Mouse (Mus musculus): ENCODE results near the gene Lrrc49. TPM values are rescaled to one million over a fixed set of nuclear protein-coding genes. Genes with fewer than 3 reads are reported as not detected.

The Lrrc49 gene
- polyA plus RNA-seq, 1 experiment, result 3.2 TPM

DNA sequence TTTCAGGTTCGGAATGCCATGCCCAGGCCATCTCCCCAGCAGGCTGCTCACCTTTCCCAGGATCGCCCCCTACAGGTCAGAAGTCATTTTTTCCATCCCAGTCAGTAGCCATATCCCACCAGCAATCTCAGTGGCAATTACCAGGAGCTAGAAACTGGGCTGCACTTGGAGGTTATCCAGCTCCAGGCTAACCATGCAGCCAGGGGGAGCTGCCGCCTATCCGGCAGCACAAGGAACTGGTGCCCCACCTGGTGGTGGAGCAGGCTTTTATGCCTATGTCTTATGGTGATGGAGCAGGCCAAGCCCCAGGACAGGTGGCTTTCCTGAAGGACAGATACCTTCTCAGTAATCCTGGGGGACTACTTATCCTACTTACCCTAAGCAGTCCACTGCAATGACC, 139.8 kb downstream of the Lrrc49 start:
- peak; percentile 58 for DNase-seq
- H3K36me3 ChIP-seq (ENCODE audit: control insufficient read depth, insufficient read depth, low read length), result no peaks in the 10 kb centered on the region
- no peaks in the 10 kb centered on the region for H3K4me1 ChIP-seq (ENCODE audit: control insufficient read depth, insufficient read depth, low read length)
- no peak for TF ChIP-seq POLR2A (IDR thresholded peaks at IDR 0.05; ENCODE audit: low read depth, low read length)
- peak; percentile 55 for TF ChIP-seq CTCF (conservative IDR thresholded peaks at IDR 0.05; ENCODE audit: insufficient read depth, insufficient read length, low read depth, low read length)
- no peak overlapping the region for H3K4me3 ChIP-seq (ENCODE audit: insufficient read depth, low read depth, low read length)
- H3K27ac ChIP-seq (ENCODE audit: insufficient read depth, low read depth, low read length), result no peak overlapping the region
- no peaks in the 10 kb centered on the region for H3K27me3 ChIP-seq (replicated peaks; ENCODE audit: control insufficient read depth, insufficient read depth, low read length)
- WGBS, result 28% methylated on average over 4 of the region's 4 CpGs

DNA sequence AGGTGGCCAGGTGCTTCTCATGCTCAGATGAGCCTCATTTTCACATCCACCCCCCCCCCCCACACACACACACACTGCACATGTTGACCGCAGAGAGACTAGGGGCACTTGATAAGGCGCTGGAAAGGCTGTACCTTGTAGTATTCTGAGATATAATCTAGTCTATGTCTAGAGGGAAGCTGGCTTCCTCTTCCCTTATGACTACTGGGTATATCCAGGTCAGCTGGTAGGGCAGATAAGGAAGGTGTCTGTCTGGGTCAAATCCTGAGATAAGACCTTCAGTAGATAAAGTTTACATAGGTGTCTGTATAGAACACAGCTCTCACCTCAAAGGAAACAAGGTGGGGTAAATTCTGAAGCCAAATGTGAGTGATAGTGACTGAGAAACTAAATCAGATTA, 141.8 kb downstream of the Lrrc49 start:
- H3K4me1 ChIP-seq (ENCODE audit: control insufficient read depth, insufficient read depth, low read length), result no peaks in the 10 kb centered on the region
- TF ChIP-seq CTCF (conservative IDR thresholded peaks at IDR 0.05; ENCODE audit: insufficient read depth, insufficient read length, low read depth, low read length), result no peak
- no peak for TF ChIP-seq POLR2A (IDR thresholded peaks at IDR 0.05; ENCODE audit: low read depth, low read length)
- no peak overlapping the region for H3K4me3 ChIP-seq (ENCODE audit: insufficient read depth, low read depth, low read length)
- H3K27me3 ChIP-seq (replicated peaks; ENCODE audit: control insufficient read depth, insufficient read depth, low read length), result no peaks in the 10 kb centered on the region
- H3K27ac ChIP-seq (ENCODE audit: insufficient read depth, low read depth, low read length), result no peak overlapping the region
- no peaks in the 10 kb centered on the region for H3K36me3 ChIP-seq (ENCODE audit: control insufficient read depth, insufficient read depth, low read length)
- WGBS, result 76% methylated on average over 2 of the region's 2 CpGs
- DNase-seq, result no peak

DNA sequence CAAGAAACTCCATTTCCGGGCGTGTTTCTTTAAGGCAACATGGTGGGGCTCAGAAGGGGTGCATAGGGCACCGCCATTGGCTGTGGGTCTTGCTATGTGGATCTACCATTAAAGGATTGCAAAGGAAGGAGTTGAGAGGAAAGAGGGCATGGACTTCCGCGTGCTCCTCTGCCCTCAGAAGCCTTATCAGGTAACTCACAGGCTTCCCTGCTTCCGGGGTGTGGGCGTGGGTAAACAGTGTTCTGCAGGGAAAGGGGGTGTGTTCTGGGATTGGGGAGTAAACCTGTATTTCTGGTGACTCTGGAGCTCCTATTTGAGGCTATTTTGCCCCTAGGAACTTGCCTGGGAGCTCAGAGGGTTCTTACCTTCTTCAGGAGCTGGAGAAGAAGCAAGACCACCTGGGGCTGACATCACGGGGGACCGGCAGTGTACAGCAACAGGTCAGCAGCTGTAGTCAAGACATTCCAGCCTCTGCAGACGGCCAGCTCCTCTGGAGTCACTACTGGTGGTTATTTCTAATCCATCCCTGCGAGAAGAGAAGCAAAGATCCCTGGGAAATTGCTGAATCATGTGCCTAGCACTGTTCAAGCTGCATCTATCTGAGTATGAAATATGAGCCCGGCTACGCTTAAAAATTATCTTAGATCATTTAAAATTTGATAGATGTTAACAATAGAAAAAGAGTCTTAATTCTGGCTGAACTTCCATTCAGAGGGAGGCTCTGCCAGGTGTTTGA, 142.4 kb downstream of the Lrrc49 start:
- no peak overlapping the region for H3K27ac ChIP-seq (ENCODE audit: insufficient read depth, low read depth, low read length)
- H3K27me3 ChIP-seq (replicated peaks; ENCODE audit: control insufficient read depth, insufficient read depth, low read length), result no peaks in the 10 kb centered on the region
- H3K36me3 ChIP-seq (ENCODE audit: control insufficient read depth, insufficient read depth, low read length), result no peaks in the 10 kb centered on the region
- H3K4me3 ChIP-seq (ENCODE audit: insufficient read depth, low read depth, low read length), result no peak overlapping the region
- no peak for DNase-seq
- TF ChIP-seq POLR2A (IDR thresholded peaks at IDR 0.05; ENCODE audit: low read depth, low read length) (no peak), CTCF (conservative IDR thresholded peaks at IDR 0.05; ENCODE audit: insufficient read depth, insufficient read length, low read depth, low read length) (no peak)
- 72% methylated on average over 13 of the region's 13 CpGs for WGBS
- H3K4me1 ChIP-seq (ENCODE audit: control insufficient read depth, insufficient read depth, low read length), result no peaks in the 10 kb centered on the region

DNA sequence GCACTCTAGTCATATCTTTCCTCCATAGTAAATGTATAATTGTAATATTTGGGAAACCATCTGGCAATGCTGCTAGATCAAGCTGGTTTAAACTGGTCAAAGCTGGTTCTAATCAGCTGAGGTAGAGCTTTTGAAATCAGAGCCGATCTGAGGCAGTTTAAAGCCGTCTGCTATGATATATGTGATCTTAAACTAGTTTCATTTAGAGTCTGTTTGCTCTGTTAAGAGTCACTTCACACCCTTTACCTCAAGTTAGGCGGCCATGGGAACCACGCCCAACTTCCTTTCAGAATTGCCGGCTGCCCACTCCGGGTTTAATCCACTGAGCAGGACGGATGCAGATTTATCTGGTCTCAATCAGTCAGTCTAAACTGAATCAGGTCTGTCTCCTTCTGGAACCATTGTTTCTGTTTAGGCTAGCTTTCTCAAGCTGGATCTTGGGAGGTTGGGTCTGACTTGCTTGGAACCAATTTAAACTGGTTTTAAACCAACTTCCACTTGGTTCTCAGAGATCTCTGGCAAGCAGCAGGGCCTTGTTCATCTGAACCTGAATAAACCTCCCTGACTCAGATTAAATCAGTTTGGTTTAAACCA, 144.4 kb downstream of the Lrrc49 start:
- Histone ChIP-seq H3K27ac (ENCODE audit: insufficient read depth, low read depth, low read length) (no peak overlapping the region), H3K36me3 (ENCODE audit: control insufficient read depth, insufficient read depth, low read length) (no peaks in the 10 kb centered on the region)

DNA sequence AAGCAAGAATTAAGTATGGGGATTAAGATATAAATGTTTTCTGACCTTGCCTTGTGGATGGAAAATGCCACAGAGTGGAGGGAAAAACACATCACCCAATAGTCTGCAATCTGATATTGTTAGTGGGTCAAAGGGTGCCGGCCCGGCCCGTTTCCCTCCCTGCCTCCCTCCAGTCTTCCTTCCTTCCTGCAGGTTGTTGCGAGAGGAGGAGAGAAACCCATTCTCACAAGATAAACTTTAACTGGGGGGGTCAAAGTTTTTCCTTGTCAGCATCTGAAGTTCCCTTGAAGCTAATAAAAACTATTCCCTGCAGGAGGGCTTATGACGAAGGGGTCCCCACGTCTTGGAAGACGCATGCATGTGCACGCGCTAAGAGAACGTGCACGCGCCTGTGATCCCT, 157.6 kb downstream of the Lrrc49 start:
- peaks cover 8% of the 10 kb centered on the region for H3K4me1 ChIP-seq (ENCODE audit: control insufficient read depth, insufficient read depth, low read length)
- TF ChIP-seq CTCF (conservative IDR thresholded peaks at IDR 0.05; ENCODE audit: insufficient read depth, insufficient read length, low read depth, low read length) (no peak), POLR2A (IDR thresholded peaks at IDR 0.05; ENCODE audit: low read depth, low read length) (no peak)
- no peaks in the 10 kb centered on the region for H3K36me3 ChIP-seq (ENCODE audit: control insufficient read depth, insufficient read depth, low read length)
- peak; percentile 28 for DNase-seq
- H3K27ac ChIP-seq (ENCODE audit: insufficient read depth, low read depth, low read length), result no peak overlapping the region
- H3K4me3 ChIP-seq (ENCODE audit: insufficient read depth, low read depth, low read length), result no peak overlapping the region
- 32% methylated on average over 12 of the region's 12 CpGs for WGBS
- H3K27me3 ChIP-seq (replicated peaks; ENCODE audit: control insufficient read depth, insufficient read depth, low read length), result no peaks in the 10 kb centered on the region

More for the DNA sequence above, 144.4 kb downstream of the Lrrc49 start:
- Histone ChIP-seq H3K27me3 (replicated peaks; ENCODE audit: control insufficient read depth, insufficient read depth, low read length) (no peaks in the 10 kb centered on the region), H3K4me3 (ENCODE audit: insufficient read depth, low read depth, low read length) (no peak overlapping the region), H3K4me1 (ENCODE audit: control insufficient read depth, insufficient read depth, low read length) (no peaks in the 10 kb centered on the region)
- TF ChIP-seq POLR2A (IDR thresholded peaks at IDR 0.05; ENCODE audit: low read depth, low read length), result no peak
- TF ChIP-seq CTCF (conservative IDR thresholded peaks at IDR 0.05; ENCODE audit: insufficient read depth, insufficient read length, low read depth, low read length), result no peak
- 57% methylated on average over 7 of the region's 7 CpGs for WGBS
- DNase-seq, result no peak

DNA sequence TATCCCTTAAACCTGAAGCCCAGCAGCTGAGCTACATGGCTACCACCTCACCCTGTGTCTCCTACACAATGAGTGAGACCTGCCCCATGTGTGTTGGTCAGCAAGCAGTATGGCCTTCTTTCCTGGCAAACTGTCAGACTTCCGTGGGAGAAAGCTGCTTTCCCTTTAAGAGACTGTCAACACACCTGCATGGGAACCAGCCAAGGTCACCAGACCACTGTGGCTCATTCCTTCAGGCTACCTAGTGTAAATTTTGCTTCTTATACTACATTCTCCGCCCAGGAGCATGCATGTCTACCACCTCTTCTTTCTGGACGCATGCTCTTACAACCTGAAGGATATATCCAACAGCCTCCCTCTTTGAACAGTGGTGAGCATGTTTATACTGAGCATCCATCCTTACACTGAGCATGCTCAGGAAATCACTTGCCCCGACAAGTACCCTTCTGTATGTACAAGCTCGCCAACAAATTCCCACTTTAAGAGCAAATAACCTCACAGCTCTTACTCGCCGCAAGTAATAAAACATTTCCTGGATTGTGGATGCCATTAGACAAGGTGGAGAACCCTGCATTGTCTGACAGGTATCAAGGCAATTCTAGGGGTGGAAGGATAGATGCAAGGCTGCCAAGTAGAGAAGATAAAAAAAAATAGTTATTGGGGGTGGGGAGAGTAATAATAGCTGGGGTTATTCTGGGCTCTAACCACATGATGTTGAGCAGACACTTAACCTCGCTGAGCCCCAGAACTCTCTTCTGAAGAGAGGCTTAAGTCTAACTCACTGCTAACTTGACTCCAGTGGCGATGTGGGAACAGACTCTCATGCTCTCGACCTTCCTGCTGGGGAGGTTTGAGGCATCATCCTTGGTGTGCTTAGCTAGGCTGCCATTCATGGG, 158.4 kb downstream of the Lrrc49 start:
- Histone ChIP-seq H3K4me1 (ENCODE audit: control insufficient read depth, insufficient read depth, low read length) (peaks cover 8% of the 10 kb centered on the region), H3K4me3 (ENCODE audit: insufficient read depth, low read depth, low read length) (no peak overlapping the region), H3K36me3 (ENCODE audit: control insufficient read depth, insufficient read depth, low read length) (no peaks in the 10 kb centered on the region), H3K27ac (ENCODE audit: insufficient read depth, low read depth, low read length) (no peak overlapping the region), H3K27me3 (replicated peaks; ENCODE audit: control insufficient read depth, insufficient read depth, low read length) (no peaks in the 10 kb centered on the region)
- no peak for DNase-seq
- TF ChIP-seq POLR2A (IDR thresholded peaks at IDR 0.05; ENCODE audit: low read depth, low read length) (no peak), CTCF (conservative IDR thresholded peaks at IDR 0.05; ENCODE audit: insufficient read depth, insufficient read length, low read depth, low read length) (no peak)
- WGBS, result 62% methylated on average over 10 of the region's 10 CpGs

DNA sequence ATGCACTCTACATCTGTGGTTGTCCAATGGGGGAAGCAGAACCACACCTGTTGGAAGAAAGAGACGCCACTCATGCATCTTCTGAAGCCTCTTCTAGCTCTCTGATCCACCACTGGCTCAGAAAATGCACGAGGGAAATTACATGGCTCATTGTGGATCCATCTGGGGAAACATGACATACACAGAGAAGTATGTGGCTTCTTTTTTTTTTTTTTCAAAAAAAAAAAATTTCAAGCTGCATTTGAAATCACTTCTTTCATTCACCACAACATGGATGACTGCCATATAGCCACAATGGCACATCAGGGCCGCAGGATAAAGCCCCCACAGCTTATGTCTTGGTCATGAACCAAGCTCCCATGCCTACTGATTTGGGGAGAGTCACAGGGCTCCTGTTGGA, 159.7 kb downstream of the Lrrc49 start:
- TF ChIP-seq POLR2A (IDR thresholded peaks at IDR 0.05; ENCODE audit: low read depth, low read length), result no peak
- Histone ChIP-seq H3K36me3 (ENCODE audit: control insufficient read depth, insufficient read depth, low read length) (no peaks in the 10 kb centered on the region), H3K4me3 (ENCODE audit: insufficient read depth, low read depth, low read length) (no peak overlapping the region), H3K27me3 (replicated peaks; ENCODE audit: control insufficient read depth, insufficient read depth, low read length) (no peaks in the 10 kb centered on the region), H3K27ac (ENCODE audit: insufficient read depth, low read depth, low read length) (no peak overlapping the region), H3K4me1 (ENCODE audit: control insufficient read depth, insufficient read depth, low read length) (peaks cover 8% of the 10 kb centered on the region)
- WGBS, result 81% methylated on average over 3 of the region's 3 CpGs
- DNase-seq, result no peak
